Mouse (Mus musculus): ENCODE data around the gene Tsks.
A peak's percentile ranks its signal among the peaks of the same experiment; 100 is the strongest.

The Tsks gene

DNA sequence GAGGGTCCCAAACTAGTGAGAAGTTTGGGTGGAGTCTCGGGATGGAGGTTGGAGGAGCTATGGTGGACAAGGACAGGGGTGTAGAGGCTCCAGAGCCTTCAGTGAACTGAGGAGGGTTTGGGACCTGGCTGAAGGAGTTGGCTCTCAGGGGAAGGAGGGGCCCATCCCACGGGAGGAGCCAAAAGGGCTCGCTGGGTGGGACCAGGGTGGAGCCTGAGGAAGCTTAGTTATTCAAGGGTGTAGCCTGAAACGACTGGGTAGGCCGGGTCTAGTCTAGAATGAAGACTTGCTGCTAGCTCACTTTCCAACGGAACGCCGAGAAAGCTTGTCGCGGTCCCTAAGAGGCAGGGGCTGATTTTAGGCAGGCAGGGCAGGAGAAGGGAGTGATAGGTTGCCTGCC lies 9.0 kb downstream of the Tsks start:
- peak; percentile 77 for DNase-seq (ENCODE audit: low read depth, low spot score)

DNA sequence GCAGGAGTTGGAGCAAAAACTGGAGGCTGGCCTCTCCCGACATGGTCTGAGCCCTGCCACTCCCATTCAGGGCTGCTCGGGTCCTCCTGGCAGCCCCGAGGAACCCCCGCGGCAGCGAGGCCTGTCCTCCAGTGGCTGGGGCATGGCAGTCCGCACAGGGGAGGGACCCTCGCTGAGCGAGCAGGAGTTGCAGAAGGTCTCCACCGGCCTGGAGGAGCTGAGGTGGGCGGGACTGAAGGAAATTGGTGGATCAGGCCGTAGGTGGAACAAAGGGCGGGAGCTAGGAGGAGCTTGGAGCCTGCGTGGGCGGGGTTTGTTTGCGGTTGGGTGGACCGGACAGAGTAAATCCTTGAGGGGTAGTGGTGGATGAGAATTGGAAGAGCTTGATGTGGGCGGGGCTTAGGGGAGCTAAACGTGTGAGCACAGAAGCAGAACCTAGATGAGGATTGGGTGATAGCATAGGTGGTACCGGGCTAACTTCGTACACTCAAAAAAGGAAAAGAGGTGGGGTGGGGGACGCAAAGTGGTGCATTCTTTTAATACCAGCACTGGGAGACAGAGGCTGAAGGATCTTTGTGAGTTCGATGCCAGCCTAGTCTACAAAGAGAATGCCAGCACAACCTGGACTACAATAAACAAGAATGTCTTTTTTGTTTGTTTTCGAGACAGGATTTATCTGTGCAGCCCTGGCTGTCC lies 9.8 kb downstream of the Tsks start:
- peak; percentile 98 for DNase-seq (ENCODE audit: low read depth, low spot score)

DNA sequence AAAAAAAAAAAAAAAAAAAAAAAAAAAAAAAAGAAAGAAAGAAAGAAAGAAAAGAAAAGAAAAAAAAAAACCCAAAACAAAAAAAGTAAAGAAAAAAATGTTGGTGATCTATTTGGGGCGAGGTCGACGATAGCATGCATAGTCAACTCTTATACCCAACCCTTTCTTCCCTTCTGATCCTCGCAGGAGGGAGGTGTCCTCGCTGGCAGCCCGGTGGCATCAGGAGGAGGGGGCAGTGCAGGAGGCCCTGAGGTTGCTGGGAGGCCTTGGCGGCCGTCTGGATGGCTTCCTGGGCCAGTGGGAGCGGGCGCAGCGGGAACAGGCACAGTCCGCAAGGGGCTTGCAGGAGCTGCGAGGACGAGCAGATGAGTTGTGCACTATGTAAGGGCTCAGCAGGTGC lies 10.6 kb downstream of the Tsks start:
- no peak for DNase-seq (ENCODE audit: low read depth, low spot score)

DNA sequence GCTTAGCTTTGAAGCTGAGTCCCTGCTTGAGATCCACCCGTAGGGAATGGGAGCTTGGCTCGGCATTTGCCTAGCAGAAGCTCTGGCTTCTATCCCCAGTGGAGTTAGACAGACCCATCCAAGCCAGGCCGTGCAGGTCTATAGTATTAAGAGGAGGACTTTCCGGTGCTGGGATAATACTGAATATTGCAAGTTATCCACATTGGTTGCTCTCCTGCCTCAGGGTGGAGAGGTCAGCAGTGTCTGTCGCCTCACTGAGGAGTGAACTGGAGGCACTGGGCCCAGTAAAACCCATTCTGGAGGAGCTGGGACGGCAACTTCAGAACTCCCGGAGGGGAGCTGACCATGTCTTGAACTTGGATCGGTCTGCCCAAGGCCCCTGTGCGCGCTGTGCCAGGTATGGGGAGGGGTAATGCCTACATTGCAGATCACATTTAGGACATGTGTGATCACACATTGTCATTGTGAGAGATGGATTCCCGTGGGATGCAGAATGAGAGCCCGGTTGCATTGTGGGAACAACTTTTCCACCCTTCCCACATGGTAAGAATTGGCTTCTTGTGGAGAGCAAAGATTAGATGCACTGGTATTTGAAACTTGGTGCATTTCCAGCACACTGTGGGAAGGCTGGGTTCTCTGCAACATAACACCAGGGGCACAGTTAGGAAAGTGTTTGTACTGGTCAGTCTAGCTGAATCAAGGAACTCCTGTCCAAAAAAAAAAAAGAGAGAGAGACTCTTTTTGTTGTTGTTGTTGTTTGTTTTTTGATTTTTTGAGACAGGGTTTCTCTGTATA lies 11.3 kb downstream of the Tsks start:
- DNase-seq (ENCODE audit: low read depth, low spot score), result no peak

DNA sequence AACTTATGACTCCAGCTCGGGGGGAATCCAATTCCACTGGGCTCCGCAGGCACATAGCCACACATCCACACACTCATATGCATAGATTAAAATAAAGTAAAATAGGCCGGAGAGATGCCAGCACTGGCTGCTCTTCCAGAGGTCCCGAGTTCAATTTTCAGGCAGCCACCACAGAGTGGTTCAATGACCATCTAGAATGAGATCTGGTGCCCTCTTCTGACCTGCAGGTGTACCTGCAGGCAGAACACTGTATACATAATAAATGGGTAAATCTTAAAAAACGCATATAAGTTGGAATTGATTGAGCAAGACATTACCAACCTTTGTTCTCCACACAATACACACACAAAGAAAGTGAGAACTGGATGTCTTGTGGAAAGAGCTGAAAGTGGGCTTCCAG lies 12.6 kb downstream of the Tsks start:
- DNase-seq (ENCODE audit: low read depth, low spot score), result no peak

DNA sequence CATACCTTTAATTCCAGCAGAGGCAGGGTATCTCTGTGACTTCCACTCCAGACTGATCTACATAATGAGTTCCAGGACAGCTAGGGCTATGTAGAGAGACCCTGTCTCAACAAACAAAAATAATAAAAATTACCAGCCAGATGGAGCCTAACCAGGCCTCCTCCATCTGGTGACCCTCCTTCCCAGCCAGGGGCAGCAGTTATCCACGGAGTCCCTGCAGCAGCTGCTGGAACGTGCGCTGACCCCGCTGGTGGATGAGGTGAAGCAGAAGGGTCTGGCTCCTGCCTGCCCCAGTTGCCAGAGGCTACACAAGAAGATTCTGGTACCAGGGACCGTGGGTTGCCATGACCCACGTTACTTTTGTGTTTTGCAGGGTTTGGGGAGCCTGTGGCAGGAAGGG lies 13.3 kb downstream of the Tsks start:
- DNase-seq (ENCODE audit: low read depth, low spot score), result no peak

DNA sequence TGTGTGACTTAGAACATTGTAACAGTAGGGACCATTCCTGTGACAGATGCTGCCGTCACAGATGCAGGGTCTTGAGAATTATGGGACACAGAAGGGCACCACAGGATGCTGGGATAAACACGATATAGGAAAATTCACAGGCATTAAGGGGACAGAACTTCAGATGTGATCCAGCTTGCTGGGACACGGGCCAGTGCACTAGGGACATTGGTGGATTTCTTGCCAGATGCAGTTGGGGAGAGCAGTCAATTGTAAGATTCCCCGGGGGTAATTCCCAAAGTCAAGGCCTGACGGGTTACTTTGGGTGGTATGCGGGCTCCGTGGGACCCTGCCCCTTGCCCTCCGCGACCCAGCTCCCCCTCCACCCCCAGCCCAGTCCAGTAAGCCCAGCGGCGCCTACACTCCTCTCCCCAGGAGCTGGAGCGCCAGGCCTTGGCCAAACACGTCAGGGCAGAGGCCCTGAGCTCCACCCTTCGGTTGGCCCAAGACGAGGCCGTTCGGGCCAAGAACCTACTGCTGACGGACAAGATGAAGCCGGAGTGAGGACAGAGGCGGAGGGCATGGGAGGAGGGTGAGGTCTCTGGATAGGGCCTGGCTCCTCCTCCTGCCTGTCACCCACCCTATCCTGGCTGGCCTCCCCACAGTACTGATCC lies 14.3 kb downstream of the Tsks start:
- DNase-seq (ENCODE audit: low read depth, low spot score), result no peak

GRCm38 (mm10) chr7:44958208-44958607 lies 15.2 kb downstream of the Tsks start:
- DNase-seq (ENCODE audit: low read depth, low spot score), result no peak

DNA sequence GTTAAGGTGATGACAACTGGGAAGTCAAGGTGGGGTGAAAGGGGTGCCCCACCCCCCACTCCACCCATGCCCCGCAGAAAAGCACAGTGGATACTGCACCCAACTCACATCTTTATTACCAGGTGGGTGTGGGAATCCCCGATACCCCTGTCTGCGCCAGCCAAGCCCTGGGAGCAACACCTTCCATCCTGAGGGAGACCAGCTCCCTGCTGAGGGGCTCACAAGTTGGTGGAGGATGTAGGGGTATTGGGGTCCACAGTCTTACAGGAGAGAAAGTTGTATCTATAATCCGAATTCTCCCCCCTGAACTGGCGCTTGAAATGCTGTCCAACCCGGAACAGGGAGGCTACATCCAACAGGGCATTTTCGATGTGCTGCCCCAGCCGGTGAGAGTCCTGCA lies 16.3 kb downstream of the Tsks start:
- no peak for DNase-seq (ENCODE audit: low read depth, low spot score)

DNA sequence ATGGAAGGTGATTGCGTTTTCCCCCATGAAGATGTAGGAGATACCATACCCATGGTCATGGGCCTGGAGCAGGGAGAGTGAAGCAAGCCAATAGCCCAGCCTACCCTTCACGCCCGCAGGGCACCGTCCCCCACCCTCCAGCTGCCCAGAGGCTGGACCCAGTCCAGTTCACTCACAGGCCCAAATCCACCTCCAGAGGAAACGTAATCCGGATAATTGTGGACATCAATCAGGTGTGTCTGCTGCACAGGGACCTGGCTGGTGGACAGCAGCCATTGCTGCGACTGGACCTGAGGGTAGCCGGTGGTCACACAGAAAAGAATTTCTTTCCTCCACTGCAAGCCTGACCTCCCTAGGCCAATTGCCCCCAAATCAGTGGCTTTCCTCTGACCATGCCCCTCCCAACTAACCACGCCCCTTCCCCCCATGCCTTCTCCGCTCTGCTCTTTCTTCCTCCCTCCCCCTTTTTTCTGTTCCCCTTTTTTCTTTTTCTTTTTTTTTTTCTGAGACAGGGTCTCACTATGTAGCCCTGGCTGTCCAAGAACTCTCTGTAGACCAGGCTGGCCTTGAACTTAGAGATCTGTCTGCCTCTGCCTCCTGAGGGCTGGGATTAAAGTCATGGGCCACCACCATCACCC lies 17.0 kb downstream of the Tsks start:
- DNase-seq (ENCODE audit: low read depth, low spot score), result no peak

GRCm38 (mm10) chr7:44960512-44960910 lies 17.5 kb downstream of the Tsks start:
- no peak for DNase-seq (ENCODE audit: low read depth, low spot score)

DNA sequence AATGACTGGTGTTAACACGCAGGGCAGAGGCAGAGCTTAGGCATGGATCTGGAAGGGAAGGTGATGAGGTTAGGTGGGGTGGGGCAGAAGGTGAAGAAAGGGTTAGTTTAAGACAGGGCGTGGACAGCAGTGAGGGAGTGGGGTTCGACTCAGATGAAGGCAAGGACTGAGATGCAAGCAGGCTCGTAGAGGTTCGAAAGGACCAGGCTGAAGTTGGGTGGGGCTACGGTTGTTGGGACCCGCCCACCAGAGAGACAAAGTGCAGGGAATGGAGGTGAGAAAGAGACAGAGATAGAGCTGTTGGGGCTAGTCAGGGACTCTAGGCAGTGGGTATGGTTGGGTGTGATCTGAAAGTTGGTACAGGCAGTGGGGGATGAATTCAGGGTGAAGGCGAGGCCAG lies 19.3 kb downstream of the Tsks start:
- DNase-seq (ENCODE audit: low read depth, low spot score), result no peak

GRCm38 (mm10) chr7:44962831-44963230 lies 19.8 kb downstream of the Tsks start:
- no peak for DNase-seq (ENCODE audit: low read depth, low spot score)

- no peak for DNase-seq (ENCODE audit: low read depth, low spot score)
These were observed 22.0 kb downstream of the Tsks start for GRCm38 (mm10) chr7:44964990-44965389.

GRCm38 (mm10) chr7:44965975-44966374 lies 23.0 kb downstream of the Tsks start:
- no peak for DNase-seq (ENCODE audit: low read depth, low spot score)

GRCm38 (mm10) chr7:44966638-44967037 lies 23.6 kb downstream of the Tsks start:
- DNase-seq (ENCODE audit: low read depth, low spot score), result no peak

- DNase-seq (ENCODE audit: low read depth, low spot score), result peak; percentile 83
These were observed 27.3 kb downstream of the Tsks start for GRCm38 (mm10) chr7:44970231-44970691.

DNA sequence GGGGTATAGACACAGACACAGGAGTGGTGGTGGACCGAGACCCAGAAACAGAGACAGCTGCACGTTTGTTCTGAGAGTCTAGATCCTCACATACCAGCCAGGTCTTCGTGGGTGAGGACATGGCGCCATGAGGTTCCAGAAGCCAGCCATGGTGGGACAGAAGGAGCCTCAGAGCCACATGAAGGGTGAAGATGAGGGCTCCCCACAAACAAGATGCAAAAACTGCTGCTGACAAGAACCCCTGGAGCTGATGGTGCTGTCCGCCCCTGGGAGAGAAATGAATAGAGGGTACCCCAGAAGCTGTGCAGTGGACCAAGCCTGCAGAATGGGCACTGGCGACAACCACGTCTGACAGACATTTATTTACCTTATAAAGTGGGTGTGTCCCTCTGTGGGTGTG lies 28.1 kb downstream of the Tsks start:
- no peak for DNase-seq (ENCODE audit: low read depth, low spot score)

DNA sequence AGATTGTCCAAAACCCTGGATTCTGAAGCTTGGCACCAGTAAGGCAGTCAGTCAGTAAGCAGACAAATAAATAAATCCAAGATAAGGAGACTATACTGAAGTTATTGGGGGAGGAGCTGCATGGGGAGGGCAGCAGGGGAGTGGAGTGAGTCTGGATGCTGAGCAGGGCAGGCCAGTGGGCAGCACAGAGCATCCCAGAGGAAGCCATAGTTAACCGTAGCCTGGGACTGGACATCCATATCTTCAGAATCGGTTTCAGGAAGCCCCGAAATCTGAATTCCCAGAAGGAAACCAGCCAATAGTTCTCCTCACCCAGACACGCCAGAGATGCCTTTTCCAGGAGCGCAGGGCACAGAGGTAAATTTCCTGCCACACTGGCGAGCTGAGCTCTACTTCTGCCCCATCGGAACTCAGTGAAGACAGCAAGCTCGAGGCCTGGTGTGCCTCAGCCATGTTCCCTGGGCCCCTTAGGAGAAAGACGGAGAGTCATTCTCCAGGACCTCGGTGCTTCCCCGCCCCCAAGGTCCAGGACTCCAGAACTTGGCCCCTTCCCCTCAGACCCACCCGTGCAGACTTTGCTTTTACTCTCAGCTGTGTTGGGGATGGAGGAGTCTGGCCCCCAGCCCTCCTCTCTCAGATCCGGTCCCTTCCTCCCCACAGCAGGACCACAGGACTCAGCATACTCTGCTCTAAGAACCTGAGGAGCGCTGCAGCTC lies 30.6 kb downstream of the Tsks start:
- no peak for DNase-seq (ENCODE audit: low read depth, low spot score)

GRCm38 (mm10) chr7:44974383-44975116 lies 31.5 kb downstream of the Tsks start, which contains the start of gene Cpt1c:
Gene Cpt1c, minus strand, starts transcription at chr7:44974851.
- DNase-seq (ENCODE audit: low read depth, low spot score), result peak; percentile 75

DNA sequence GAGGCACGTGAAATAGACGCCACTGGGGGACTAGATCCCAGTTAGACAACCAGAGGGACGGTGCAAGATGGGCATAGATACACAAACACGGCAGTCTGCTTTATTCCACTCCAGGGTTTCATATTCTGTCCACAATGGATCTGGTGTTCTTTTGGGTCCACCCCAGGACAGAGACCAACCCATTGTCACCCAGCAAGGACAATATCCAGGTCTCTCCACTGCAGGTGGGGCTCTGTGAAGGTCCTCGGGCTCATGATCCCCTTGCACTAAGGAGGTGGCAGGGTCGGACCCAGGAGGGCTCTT lies 32.1 kb downstream of the Tsks start:
- no peak for DNase-seq (ENCODE audit: low read depth, low spot score)

All from WW6 (cell line).